Mouse (Mus musculus) layer of hippocampus, adult 11-12 months (tissue): ENCODE data around the gene Maco1.

Experiments
- DNase-seq: peaks from one replicate; pipeline ENCODE4 v3.0.0; 2022; ENCODE audit warnings: low spot score

Gene Maco1

DNA sequence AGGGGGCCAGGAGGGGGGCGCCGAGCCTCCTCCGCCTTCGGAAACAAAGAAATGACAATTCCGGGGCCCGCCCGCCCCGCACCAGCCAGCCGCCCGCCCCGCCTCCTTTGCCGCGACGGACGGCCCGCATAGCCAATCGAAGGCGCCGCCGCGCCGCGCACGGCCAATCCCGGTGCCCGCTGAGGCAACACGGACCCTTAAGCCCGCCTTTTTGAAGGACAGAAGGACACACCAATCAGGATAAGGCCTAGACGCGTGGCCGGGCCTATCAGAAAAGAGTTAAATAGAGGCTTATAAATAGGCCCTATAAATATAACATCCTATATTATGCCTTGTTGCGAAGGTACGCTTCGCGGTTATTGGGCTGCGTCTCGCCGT, at the start of gene Maco1:
Maco1 (minus strand) TSS at position 87 of the 378 bp plus-strand sequence.
- peak; percentile 100 for DNase-seq

DNA sequence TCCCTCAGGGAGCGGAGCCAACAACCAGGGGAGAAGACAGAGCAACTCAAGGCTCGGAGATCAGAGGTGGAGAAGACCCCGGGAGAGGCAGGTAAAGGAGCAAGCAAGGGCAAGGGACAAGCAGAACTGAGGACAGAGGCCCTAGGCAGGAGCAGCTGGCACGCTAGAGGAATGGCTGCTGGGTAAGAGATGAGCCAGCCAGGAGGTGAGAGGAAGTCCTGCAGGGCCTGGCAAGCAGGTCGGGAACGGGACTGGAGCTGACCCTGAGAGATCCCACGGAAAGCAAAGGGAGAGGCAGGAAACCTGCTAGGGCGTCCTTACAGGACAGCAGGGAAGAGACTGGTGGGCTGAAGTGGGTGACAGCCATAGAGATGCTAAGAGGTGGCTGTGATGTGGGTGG, 48.0 kb upstream of the Maco1 start:
- DNase-seq, result no peak

GRCm38 (mm10) chr4:134897256-134897655, 44.1 kb upstream of the Maco1 start:
- DNase-seq, result no peak

- peak; percentile 67 for DNase-seq
These were observed 39.0 kb upstream of the Maco1 start for GRCm38 (mm10) chr4:134892096-134892495.

DNA sequence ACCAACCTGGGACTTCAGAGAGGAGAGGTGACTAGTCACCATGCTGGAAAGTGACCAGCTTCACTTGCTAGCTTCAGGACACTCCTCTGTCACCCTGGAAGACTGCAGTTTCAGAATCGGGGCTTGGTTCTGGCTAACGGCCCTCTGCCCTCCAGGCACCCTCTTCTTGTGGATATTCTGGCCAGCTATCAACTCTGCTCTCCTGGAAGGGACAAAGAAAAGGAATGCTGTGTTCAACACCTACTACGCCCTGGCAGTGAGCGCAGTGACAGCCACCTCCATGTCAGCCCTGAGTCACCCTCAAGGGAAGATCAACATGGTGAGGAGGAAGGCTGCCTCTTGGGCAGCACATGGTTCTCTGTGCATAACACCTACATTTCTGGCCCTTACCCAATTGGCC, 31.2 kb upstream of the Maco1 start:
- no peak for DNase-seq

GRCm38 (mm10) chr4:134883808-134884207, 30.7 kb upstream of the Maco1 start:
- no peak for DNase-seq

- DNase-seq, result no peak
These were observed 30.1 kb upstream of the Maco1 start for GRCm38 (mm10) chr4:134883266-134883665.

DNA sequence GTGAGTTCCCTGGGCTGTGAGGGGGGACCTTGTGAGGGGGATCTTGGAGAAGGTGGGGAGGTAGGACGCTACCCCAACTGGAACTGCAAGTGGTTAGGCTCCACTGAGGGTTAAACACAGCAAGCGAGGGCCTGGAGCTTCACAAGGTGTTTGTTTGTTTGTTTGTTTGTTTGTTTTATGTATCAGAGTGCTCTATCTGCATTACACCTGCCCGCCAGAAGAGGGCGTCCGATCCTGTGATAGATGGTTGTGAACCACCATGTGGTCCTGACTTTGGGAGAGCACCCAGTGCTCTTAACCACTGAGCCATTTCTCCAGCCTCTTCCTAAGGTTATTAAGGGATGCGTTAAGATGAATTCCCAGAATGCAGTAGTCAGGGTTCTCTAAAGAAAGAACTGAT, 26.9 kb upstream of the Maco1 start:
- no peak for DNase-seq

DNA sequence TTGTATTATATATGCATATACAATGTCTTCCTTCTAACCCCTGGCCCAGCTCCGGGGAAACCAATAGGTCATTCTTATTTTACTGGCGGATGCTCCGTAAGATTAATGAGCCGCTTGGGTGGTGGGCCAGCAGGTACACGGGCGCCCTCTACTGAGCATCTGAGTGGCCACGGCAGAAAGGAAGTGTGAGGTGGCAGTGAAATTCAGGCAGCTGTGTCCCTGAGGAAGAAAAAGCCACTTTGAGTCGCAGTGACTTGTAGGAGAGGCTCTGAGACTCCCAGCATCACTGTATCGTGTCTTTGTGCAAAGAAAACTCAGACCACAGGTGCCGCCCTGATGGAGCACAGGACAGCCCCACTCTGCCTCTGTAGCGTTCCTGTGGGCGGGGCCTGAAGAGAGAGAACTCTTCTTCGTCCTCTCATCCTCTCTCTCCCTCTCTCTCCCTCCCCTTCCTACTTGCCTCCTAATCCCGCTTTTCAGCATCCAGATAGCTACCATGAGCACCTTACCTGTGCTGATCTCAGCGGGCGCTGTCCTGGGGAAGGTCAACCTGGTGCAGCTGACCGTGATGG, 26.4 kb upstream of the Maco1 start:
- DNase-seq, result peak; percentile 78

DNA sequence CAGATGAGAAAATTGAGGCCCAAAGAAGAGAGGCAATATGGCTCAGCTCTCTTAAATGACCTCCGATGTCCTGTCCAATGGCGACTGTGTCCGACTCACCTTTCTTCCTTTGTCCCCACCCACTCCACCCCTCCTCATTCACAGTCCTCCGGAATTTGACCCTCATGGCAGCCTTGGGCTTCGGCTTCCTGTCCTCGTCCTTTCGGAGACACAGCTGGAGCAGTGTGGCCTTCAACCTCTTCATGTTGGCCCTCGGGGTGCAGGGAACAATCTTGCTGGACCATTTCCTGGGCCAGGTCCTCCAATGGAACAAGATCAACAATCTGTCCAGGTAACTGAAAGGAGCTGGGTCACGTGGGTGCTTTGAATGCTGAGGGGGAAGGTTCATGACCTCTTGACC, 23.0 kb upstream of the Maco1 start:
- DNase-seq, result no peak

DNA sequence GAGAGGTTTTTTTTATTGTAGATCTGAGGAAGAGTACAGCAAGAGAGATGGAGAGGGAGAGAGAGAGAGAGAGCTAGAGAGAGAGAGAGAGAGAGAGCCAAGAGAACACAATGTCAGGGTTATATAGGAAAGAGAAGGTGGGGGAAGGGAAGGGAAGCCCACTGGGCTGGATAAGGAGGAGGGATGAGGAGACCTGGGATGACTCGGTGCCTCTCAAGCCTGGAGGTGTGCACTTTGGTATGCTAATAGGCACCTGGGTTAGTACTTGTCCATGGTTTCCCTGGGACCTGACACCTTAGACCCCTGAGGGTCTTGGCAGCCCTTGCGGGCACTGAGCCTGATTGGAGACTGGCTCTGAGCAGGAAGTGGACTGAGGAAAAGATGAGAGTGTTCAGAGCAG, 18.8 kb upstream of the Maco1 start:
- no peak for DNase-seq

DNA sequence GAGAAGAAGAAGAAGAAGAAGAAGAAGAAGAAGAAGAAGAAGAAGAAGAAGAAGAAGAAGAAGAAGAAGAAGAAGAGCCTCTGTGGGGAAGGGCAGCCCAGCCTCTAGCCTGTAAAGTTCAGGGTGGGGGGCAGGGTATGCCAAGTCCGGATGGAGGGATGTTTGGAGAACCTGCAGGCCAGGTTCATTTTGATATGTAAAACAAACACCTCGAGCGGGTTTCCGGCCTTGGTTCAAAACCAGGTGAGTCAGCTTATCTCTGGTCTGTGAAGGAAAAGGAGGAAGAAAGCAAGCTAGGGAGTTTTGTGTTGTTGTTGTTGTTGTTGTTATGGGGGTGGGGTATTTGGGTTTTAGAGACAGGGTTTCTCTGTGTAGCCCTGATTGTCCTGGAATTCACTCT, 18.3 kb upstream of the Maco1 start:
- DNase-seq, result no peak

DNA sequence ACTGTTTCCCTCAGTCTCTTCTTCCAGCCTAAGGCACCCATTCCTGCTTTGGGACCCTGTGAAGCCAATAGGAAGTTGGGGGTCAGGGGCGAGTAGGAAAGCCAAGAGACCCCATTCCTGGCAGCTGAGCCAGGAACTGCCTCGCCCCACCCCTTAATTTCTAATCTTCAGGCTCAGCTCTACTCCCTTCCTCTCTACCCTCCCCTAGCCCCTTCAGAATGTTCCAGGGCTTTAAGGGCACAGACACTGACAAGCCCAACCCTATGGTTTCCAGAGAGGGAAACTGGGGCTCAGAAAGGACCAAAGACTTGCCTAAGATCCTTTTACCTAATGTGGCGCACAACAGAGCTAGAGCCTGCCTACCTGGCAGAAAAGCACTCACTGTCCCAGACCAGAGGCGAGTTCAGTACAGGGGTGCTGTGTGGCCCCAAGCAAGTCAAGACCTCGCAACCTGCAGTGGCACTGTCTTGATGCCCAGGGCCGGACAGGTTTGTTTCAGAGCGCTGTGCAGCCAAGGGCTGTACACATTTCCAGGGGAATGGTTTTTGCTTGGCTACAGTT, 16.8 kb upstream of the Maco1 start:
- DNase-seq, result no peak

- no peak for DNase-seq
These were observed 16.1 kb upstream of the Maco1 start for GRCm38 (mm10) chr4:134869068-134869730.

- DNase-seq, result no peak
These were observed 15.3 kb upstream of the Maco1 start for GRCm38 (mm10) chr4:134868490-134868889.

GRCm38 (mm10) chr4:134868065-134868464, 14.9 kb upstream of the Maco1 start:
- DNase-seq, result no peak

DNA sequence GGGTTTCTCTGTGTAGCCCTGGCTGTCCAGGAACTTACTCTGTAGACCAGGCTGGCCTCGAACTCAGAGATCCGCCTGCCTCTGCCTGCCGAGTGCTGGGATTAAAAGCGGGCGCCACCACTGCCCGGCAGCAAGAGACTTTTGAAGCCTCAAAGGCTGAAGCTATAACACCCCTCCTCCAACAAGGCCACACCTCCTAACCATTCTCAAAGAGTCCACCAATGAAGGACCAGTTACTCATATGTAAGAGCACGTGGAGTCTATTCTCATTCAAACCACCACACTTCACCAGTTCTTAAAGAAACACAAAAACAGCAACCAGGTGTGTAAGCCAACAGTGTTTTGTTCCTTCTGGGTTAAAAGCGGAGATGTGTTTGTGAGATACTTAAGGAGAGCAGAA, 14.5 kb upstream of the Maco1 start:
- no peak for DNase-seq

GRCm38 (mm10) chr4:134867213-134867612, 14.1 kb upstream of the Maco1 start:
- DNase-seq, result no peak

DNA sequence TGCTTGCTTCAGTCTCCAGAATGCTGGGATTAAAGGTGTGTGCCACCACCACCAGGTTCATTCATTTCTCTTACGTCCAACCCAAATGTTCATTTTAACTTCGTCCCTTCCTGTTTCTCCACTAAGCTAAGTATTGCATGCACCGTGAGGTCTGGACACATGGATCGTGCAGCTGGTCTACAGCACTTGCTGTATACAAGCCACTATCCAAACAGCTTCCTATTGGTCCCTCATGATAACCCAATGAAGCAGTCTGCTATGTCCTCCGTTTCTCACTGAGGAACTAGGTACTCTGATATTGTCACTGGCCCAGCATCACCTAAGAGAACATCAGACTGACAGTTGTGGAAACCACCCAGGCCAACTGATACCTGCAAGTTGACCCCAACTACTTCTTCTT, 12.6 kb upstream of the Maco1 start:
- no peak for DNase-seq

DNA sequence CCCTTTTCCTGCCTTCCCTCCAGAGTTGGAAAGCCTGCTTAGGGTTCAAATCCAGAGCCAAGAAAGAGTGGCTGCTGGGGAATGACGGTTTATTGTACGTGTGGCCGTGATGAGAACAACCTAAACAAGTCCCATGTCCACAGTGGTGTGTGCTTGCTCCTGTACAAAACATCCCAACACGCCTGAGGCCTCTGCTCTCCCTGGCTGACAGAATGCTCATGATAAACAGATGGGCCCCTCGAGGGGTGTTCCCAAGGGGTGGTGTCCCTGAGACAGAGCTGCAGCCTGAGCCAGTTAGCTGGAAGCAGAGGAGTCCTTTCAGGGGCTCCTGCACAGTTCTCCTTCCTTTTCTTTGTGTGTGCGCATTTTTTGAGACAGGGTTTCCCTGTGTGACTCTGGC, 12.2 kb upstream of the Maco1 start:
- DNase-seq, result no peak

- DNase-seq, result no peak
These were observed 11.0 kb upstream of the Maco1 start, which contains the start of gene Rhd for GRCm38 (mm10) chr4:134863937-134864729. Gene Rhd (plus strand): TSS chr4:134864536.

GRCm38 (mm10) chr4:134862996-134863395, 9.9 kb upstream of the Maco1 start:
- DNase-seq, result no peak

DNA sequence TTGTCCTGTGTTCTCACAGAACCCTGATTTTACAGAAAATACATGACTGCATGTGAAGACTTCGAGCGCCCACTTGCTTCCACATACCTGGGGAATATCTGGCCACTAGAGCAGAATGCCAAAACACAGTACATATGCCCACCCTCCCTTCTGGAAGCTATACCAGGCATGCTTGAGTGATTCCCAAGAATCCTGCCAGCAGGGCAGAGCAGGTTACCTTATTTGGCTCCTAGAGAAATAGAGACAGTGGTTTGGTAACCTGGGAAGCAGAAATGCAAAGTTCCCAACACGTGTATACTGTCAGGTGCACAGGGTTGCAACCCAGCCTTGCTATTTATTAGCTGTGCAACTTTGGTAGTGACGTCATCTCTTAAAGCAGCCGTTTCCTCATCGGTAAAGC, 8.7 kb upstream of the Maco1 start:
- DNase-seq, result no peak
